Mouse (Mus musculus): ENCODE data around the gene Rasal3.

Gene Rasal3

GRCm38 (mm10) chr17:32388370-32389100 is 14.8 kb downstream of the Rasal3 start:
- peak; percentile 19 to 42 for DNase-seq

GRCm38 (mm10) chr17:32387986-32388369 is 15.4 kb downstream of the Rasal3 start:
- no peak for DNase-seq

- peak; percentile 42 to 44 for DNase-seq
Measured at GRCm38 (mm10) chr17:32386659-32387432, 16.5 kb downstream of the Rasal3 start.

GRCm38 (mm10) chr17:32383661-32384060 is 19.7 kb downstream of the Rasal3 start:
- no peak for DNase-seq

- peak; percentile 62 to 71 for DNase-seq
Measured at GRCm38 (mm10) chr17:32382576-32382975, 20.8 kb downstream of the Rasal3 start.

GRCm38 (mm10) chr17:32378786-32379185 is 24.6 kb downstream of the Rasal3 start:
- no peak for DNase-seq

GRCm38 (mm10) chr17:32377137-32377536 is 26.2 kb downstream of the Rasal3 start:
- DNase-seq, result no peak

GRCm38 (mm10) chr17:32376475-32376874 is 26.9 kb downstream of the Rasal3 start:
- DNase-seq, result no peak

GRCm38 (mm10) chr17:32368991-32369578 is 34.3 kb downstream of the Rasal3 start:
- no peak for DNase-seq

GRCm38 (mm10) chr17:32367706-32368105 is 35.7 kb downstream of the Rasal3 start:
- no peak for DNase-seq

GRCm38 (mm10) chr17:32365296-32365695 is 38.1 kb downstream of the Rasal3 start:
- no peak for DNase-seq

- DNase-seq, result no peak
Measured at GRCm38 (mm10) chr17:32364850-32365249, 38.5 kb downstream of the Rasal3 start.

GRCm38 (mm10) chr17:32364331-32364730 is 39.1 kb downstream of the Rasal3 start:
- peak; percentile 86 to 92 for DNase-seq

- DNase-seq, result no peak
Measured at GRCm38 (mm10) chr17:32363821-32364301, 39.5 kb downstream of the Rasal3 start.

- no peak for DNase-seq
Measured at GRCm38 (mm10) chr17:32362686-32363085, 40.7 kb downstream of the Rasal3 start.

GRCm38 (mm10) chr17:32359928-32360327 is 43.5 kb downstream of the Rasal3 start:
- DNase-seq, result no peak

GRCm38 (mm10) chr17:32358943-32359340 is 44.4 kb downstream of the Rasal3 start:
- no peak for DNase-seq

GRCm38 (mm10) chr17:32358192-32358942 is 45.0 kb downstream of the Rasal3 start:
- no peak for DNase-seq

GRCm38 (mm10) chr17:32356766-32357760 is 46.3 kb downstream of the Rasal3 start:
- DNase-seq, result no peak

GRCm38 (mm10) chr17:32356281-32356680 is 47.1 kb downstream of the Rasal3 start:
- no peak for DNase-seq

GRCm38 (mm10) chr17:32355031-32355430 is 48.4 kb downstream of the Rasal3 start:
- DNase-seq, result no peak

GRCm38 (mm10) chr17:32354211-32354610 is 49.2 kb downstream of the Rasal3 start:
- DNase-seq, result no peak

Measured in cerebellum, adult 18-20 months (tissue).